In genomic region chr9:120114051-120114788, GRCm38 (mm10) we compare ENCODE assay signal across 22 mouse cellular contexts. TPM values are rescaled to one million over a fixed set of nuclear protein-coding genes. Genes with fewer than 3 reads are reported as not detected.
DNase-seq lines count a peak whose midpoint lies in the region; ATAC-seq and TF ChIP-seq lines count a peak whose summit lies in the region.
"Had no signal": no experiment of that assay in that cellular context is flagged by ENCODE, and none has a peak within 500 bp of the region (broad histone marks: within the 10 kb centered on the region; RNA-seq: fewer than 3 reads in every experiment).

No protein-coding gene starts in this region.

- TF ChIP-seq CTCF in MEL (IDR thresholded peaks at IDR 0.05 in 2 of 3, conservative IDR thresholded peaks at IDR 0.05 in 1 of 3; ENCODE audit: control insufficient read depth in 1 of 3, insufficient read depth in 1 of 3, low read depth in 2 of 3, low read length in 3 of 3, poor library complexity in 1 of 3, severe bottlenecking in 1 of 3), result no peak
- no peak for TF ChIP-seq CTCF in liver, embryonic 14.5 days (IDR thresholded peaks at IDR 0.05; ENCODE audit: low read depth)

- ATAC-seq in forebrain, embryonic 12.5 days (ENCODE audit: low FRiP score), result no peak
- ATAC-seq in forebrain, embryonic 14.5 days, result no peak
- no peak for ATAC-seq in megakaryocyte, adult 5-6 weeks (ENCODE audit: poor library complexity, severe bottlenecking)
- ATAC-seq in liver, embryonic 14.5 days (ENCODE audit: insufficient read depth), result no peak

- no peak for TF ChIP-seq RAD21 in MEL (IDR thresholded peaks at IDR 0.05; ENCODE audit: low read depth, low read length)

- peaks cover 19% of the 10 kb centered on the region for H3K36me3 ChIP-seq in forebrain, embryonic 12.5 days (replicated peaks)
- H3K36me3 ChIP-seq in forebrain, embryonic 14.5 days (ENCODE audit: control insufficient read depth, insufficient read depth, low read length), result peaks cover 22% of the 10 kb centered on the region
- H3K36me3 ChIP-seq in megakaryocyte, embryonic 14.5 days (replicated peaks; ENCODE audit: low read length), result peaks cover 29% of the 10 kb centered on the region
- peaks cover 10 to 42% of the 10 kb centered on the region in 2 experiments for H3K36me3 ChIP-seq in MEL (ENCODE audit: control insufficient read depth in 1 of 2, insufficient read depth in 2 of 2, low read length in 2 of 2)
- H3K36me3 ChIP-seq in liver, embryonic 14.5 days (replicated peaks; ENCODE audit: control insufficient read depth, insufficient read depth, low read depth), result peaks cover 29% of the 10 kb centered on the region

- H3K4me3 ChIP-seq in forebrain, embryonic 12.5 days (replicated peaks), result no peak overlapping the region
- no peak overlapping the region for H3K4me3 ChIP-seq in forebrain, embryonic 14.5 days (ENCODE audit: low read depth, low read length)
- peak overlapping the region; percentile 18 for H3K4me3 ChIP-seq in megakaryocyte, embryonic 14.5 days (replicated peaks)
- 0 out of 4 replicates have a peak overlapping the region, but pooled peaks of 1 of the 2 experiments have one; percentile 41 for H3K4me3 ChIP-seq in MEL (ENCODE audit: control insufficient read depth in 1 of 2, insufficient read depth in 1 of 2, low read depth in 2 of 2, low read length in 2 of 2)
- H3K4me3 ChIP-seq in liver, embryonic 14.5 days (ENCODE audit: insufficient read depth in 1 of 2, low read depth in 2 of 2, low read length in 2 of 2), result peak overlapping the region; percentile 78 to 97
- H3K4me3 ChIP-seq: midbrain, embryonic 12.5 days had no signal

- 91% methylated on average over 17 of the region's 17 CpGs for WGBS in forebrain, embryonic 12.5 days
- WGBS in forebrain, embryonic 14.5 days, result 85% methylated on average over 17 of the region's 17 CpGs
- 62% methylated on average over 17 of the region's 17 CpGs for whole genome bisulfite sequencing in liver, embryonic 14.5 days (ENCODE audit: insufficient replicate concordance)

- peaks cover 8% of the 10 kb centered on the region for H3K4me1 ChIP-seq in forebrain, embryonic 12.5 days
- peaks cover 5% of the 10 kb centered on the region for H3K4me1 ChIP-seq in forebrain, embryonic 14.5 days (ENCODE audit: control insufficient read depth, insufficient read depth, low read length)
- H3K4me1 ChIP-seq in megakaryocyte, embryonic 14.5 days, result peaks cover 81% of the 10 kb centered on the region
- peaks cover 21 to 43% of the 10 kb centered on the region in 2 experiments for H3K4me1 ChIP-seq in MEL (ENCODE audit: control insufficient read depth in 1 of 2, insufficient read depth in 2 of 2, low read length in 2 of 2)
- peaks cover 55 to 71% of the 10 kb centered on the region in 2 experiments for H3K4me1 ChIP-seq in liver, embryonic 14.5 days (replicated peaks; ENCODE audit: control insufficient read depth in 2 of 2, insufficient read depth in 2 of 2, low read length in 1 of 2)

- no peak overlapping the region for H3K4me2 ChIP-seq in forebrain, embryonic 12.5 days
- H3K4me2 ChIP-seq in forebrain, embryonic 14.5 days (ENCODE audit: low read length), result no peak overlapping the region
- peak overlapping the region; percentile 99 for H3K4me2 ChIP-seq in liver, embryonic 14.5 days (ENCODE audit: low read depth)
- H3K4me2 ChIP-seq: midbrain, embryonic 12.5 days had no signal

- H3K9me3 ChIP-seq in forebrain, embryonic 12.5 days, result no peaks in the 10 kb centered on the region
- H3K9me3 ChIP-seq in forebrain, embryonic 14.5 days (replicated peaks; ENCODE audit: control insufficient read depth, low read length), result no peaks in the 10 kb centered on the region
- H3K9me3 ChIP-seq in megakaryocyte, embryonic 14.5 days, result no peaks in the 10 kb centered on the region
- no peaks in the 10 kb centered on the region for H3K9me3 ChIP-seq in MEL (replicated peaks; ENCODE audit: insufficient read depth, low read length)
- H3K9me3 ChIP-seq in liver, embryonic 14.5 days (ENCODE audit: control insufficient read depth, low read length), result no peaks in the 10 kb centered on the region
- H3K9me3 ChIP-seq: midbrain, embryonic 12.5 days had no signal

- H3K9ac ChIP-seq in forebrain, embryonic 12.5 days, result 0 out of 2 replicates have a peak overlapping the region, but pooled peaks have one; percentile 18
- no peak overlapping the region for H3K9ac ChIP-seq in forebrain, embryonic 14.5 days (ENCODE audit: low read length)
- peak overlapping the region; percentile 71 for H3K9ac ChIP-seq in MEL (ENCODE audit: control insufficient read depth, low read depth, low read length, poor library complexity, severe bottlenecking)
- peak overlapping the region; percentile 98 for H3K9ac ChIP-seq in liver, embryonic 14.5 days (replicated peaks)
- H3K9ac ChIP-seq: midbrain, embryonic 12.5 days had no signal

- no peaks in the 10 kb centered on the region for H3K27me3 ChIP-seq in forebrain, embryonic 12.5 days
- H3K27me3 ChIP-seq in forebrain, embryonic 14.5 days (replicated peaks; ENCODE audit: control insufficient read depth, insufficient read depth, low read length), result no peaks in the 10 kb centered on the region
- H3K27me3 ChIP-seq in megakaryocyte, embryonic 14.5 days (replicated peaks), result no peaks in the 10 kb centered on the region
- H3K27me3 ChIP-seq in MEL (ENCODE audit: control insufficient read depth in 1 of 2, insufficient read depth in 2 of 2, low read length in 2 of 2), result no peaks in the 10 kb centered on the region
- H3K27me3 ChIP-seq in liver, embryonic 14.5 days (ENCODE audit: control insufficient read depth, insufficient read depth, low read length), result no peaks in the 10 kb centered on the region
- H3K27me3 ChIP-seq: CH12.LX; midbrain, embryonic 12.5 days had no signal

- H3K79me2 ChIP-seq in MEL (ENCODE audit: control insufficient read depth, insufficient read depth, low read length, poor library complexity), result peaks cover 43% of the 10 kb centered on the region

- DNase-seq in forebrain, embryonic 14.5 days (ENCODE audit: low spot score), result no peak
- DNase-seq in MEL (ENCODE audit: low read depth, low spot score), result peak; percentile 28
- DNase-seq in liver, embryonic 14.5 days (ENCODE audit: low read depth in 3 of 3, low spot score in 3 of 3), result no peak
- DNase-seq in ovary, postnatal 10 days (ENCODE audit: low spot score), result no peak
- no peak for DNase-seq in thymus, postnatal 25 days
- DNase-seq: adrenal gland, postnatal 10 days; cerebellum, adult 11-12 months; cerebellum, postnatal 25 days; gastrocnemius, postnatal 14 days; layer of hippocampus, adult 9-11 months; lung, adult 2 months; lung, postnatal 36 days; right cerebral cortex, adult 18-20 months; spleen, adult 18-20 months had no signal

- no peak overlapping the region for H3K27ac ChIP-seq in forebrain, embryonic 12.5 days
- no peak overlapping the region for H3K27ac ChIP-seq in forebrain, embryonic 14.5 days (ENCODE audit: low read depth, low read length)
- peak overlapping the region; percentile 99 for H3K27ac ChIP-seq in MEL (ENCODE audit: control insufficient read depth, low read depth, low read length)
- peak overlapping the region; percentile 99 for H3K27ac ChIP-seq in liver, embryonic 14.5 days
- H3K27ac ChIP-seq: midbrain, embryonic 12.5 days had no signal

- 0 out of 4 replicates have a peak, but pooled peaks of 1 of the 2 experiments have one; percentile 22 for TF ChIP-seq POLR2A in MEL (IDR thresholded peaks at IDR 0.05; ENCODE audit: control insufficient read depth in 1 of 2, insufficient read depth in 1 of 2, low read depth in 1 of 2, low read length in 2 of 2, poor library complexity in 1 of 2)

- TF ChIP-seq EP300 in MEL (IDR thresholded peaks at IDR 0.05; ENCODE audit: low read depth in 1 of 2, low read length in 2 of 2), result no peak
- TF ChIP-seq EP300 in liver, embryonic 14.5 days (IDR thresholded peaks at IDR 0.05; ENCODE audit: low read depth), result no peak

RNA-seq across cellular contexts. Expression of gene Slc25a38, which starts 4.0 kb away (rescaled TPM):
- polyA plus RNA-seq in forebrain, embryonic 12.5 days (2016; fragmentation: Nextera tagmentation; extraction: Ambion mirVana), result 28.6 and 32.7 TPM in 2 replicates
- polyA plus RNA-seq in forebrain, embryonic 14.5 days (2014; fragmentation: Nextera tagmentation; extraction: Ambion mirVana), result 38.6 and 42.4 TPM in 2 replicates
- polyA plus RNA-seq in megakaryocyte, embryonic 14.5 days (2012; ENCODE audit: insufficient read depth, low replicate concordance), result 45.8 and 48.0 TPM in 2 replicates
- total RNA-seq in megakaryocyte, adult 5-6 weeks (2015), result 19.1 and 21.9 TPM in 2 replicates
- total RNA-seq in megakaryocyte, adult 5-6 weeks (2017), result 26.6 and 32.4 TPM in 2 replicates
- total RNA-seq in MEL (2012; rRNA removed), result 76.1 and 87.6 TPM in 2 replicates
- 10 to 100 TPM in 1 of 2 experiments, not detected in 1; 81.3 TPM for polyA plus RNA-seq in MEL (2012; ENCODE audit: insufficient read depth in 1 of 2, insufficient read length in 2 of 2, low read depth in 1 of 2, low replicate concordance in 2 of 2, missing spikeins in 1 of 2)
- 94.3 and 106 TPM in 2 replicates for polyA plus RNA-seq in liver, embryonic 14.5 days (2012; rRNA removed)
- polyA plus RNA-seq in liver, embryonic 14.5 days (2014; fragmentation: Nextera tagmentation; extraction: Ambion mirVana), result 118 and 136 TPM in 2 replicates

RNA-seq across cellular contexts. Expression of gene Rpsa, which starts 13.3 kb away (rescaled TPM):
- 997 and 1,048 TPM in 2 replicates for polyA plus RNA-seq in forebrain, embryonic 12.5 days (2016; fragmentation: Nextera tagmentation; extraction: Ambion mirVana)
- 1,255 and 1,755 TPM in 2 replicates for polyA plus RNA-seq in forebrain, embryonic 14.5 days (2014; fragmentation: Nextera tagmentation; extraction: Ambion mirVana)
- 5,619 and 7,213 TPM in 2 replicates for polyA plus RNA-seq in megakaryocyte, embryonic 14.5 days (2012; ENCODE audit: insufficient read depth, low replicate concordance)
- 2,172 and 2,241 TPM in 2 replicates for total RNA-seq in megakaryocyte, adult 5-6 weeks (2015)
- total RNA-seq in megakaryocyte, adult 5-6 weeks (2017), result 3,573 and 3,619 TPM in 2 replicates
- total RNA-seq in MEL (2012; rRNA removed), result 1,584 and 1,827 TPM in 2 replicates
- polyA plus RNA-seq in MEL (2012; ENCODE audit: insufficient read depth in 1 of 2, insufficient read length in 2 of 2, low read depth in 1 of 2, low replicate concordance in 2 of 2, missing spikeins in 1 of 2), result 1,000 to 10,000 TPM in 1 of 2 experiments, 100 to 1,000 TPM in 1; 726 to 4,532 TPM
- polyA plus RNA-seq in liver, embryonic 14.5 days (2012; rRNA removed), result 1,110 and 1,446 TPM in 2 replicates
- polyA plus RNA-seq in liver, embryonic 14.5 days (2014; fragmentation: Nextera tagmentation; extraction: Ambion mirVana), result 1,498 and 1,559 TPM in 2 replicates

RNA-seq across cellular contexts. Expression of gene Ccr8, which starts 22.3 kb away (rescaled TPM):
- not detected in 2 replicates for polyA plus RNA-seq in forebrain, embryonic 12.5 days (2016; fragmentation: Nextera tagmentation; extraction: Ambion mirVana)
- not detected in 2 replicates for polyA plus RNA-seq in forebrain, embryonic 14.5 days (2014; fragmentation: Nextera tagmentation; extraction: Ambion mirVana)
- polyA plus RNA-seq in megakaryocyte, embryonic 14.5 days (2012; ENCODE audit: insufficient read depth, low replicate concordance), result not detected in 2 replicates
- total RNA-seq in megakaryocyte, adult 5-6 weeks (2015), result not detected in 2 replicates
- not detected in 2 replicates for total RNA-seq in megakaryocyte, adult 5-6 weeks (2017)
- total RNA-seq in MEL (2012; rRNA removed), result not detected in 2 replicates
- not detected for polyA plus RNA-seq in MEL (2012; ENCODE audit: insufficient read depth in 1 of 2, insufficient read length in 2 of 2, low read depth in 1 of 2, low replicate concordance in 2 of 2, missing spikeins in 1 of 2)
- not detected in 2 replicates for polyA plus RNA-seq in liver, embryonic 14.5 days (2012; rRNA removed)
- polyA plus RNA-seq in liver, embryonic 14.5 days (2014; fragmentation: Nextera tagmentation; extraction: Ambion mirVana), result not detected in 2 replicates
- total RNA-seq: adrenal gland, postnatal 10 days; CH12.LX; gastrocnemius, postnatal 14 days; left cerebral cortex, adult 8-10 months had no signal
- polyA plus RNA-seq: midbrain, embryonic 12.5 days; testis, adult 2 months had no signal

RNA-seq across cellular contexts. Expression of gene Mobp, which starts 35.3 kb away (rescaled TPM):
- polyA plus RNA-seq in forebrain, embryonic 12.5 days (2016; fragmentation: Nextera tagmentation; extraction: Ambion mirVana), result 1.3 and 1.7 TPM in 2 replicates
- 0.17 and 0.20 TPM in 2 replicates for polyA plus RNA-seq in forebrain, embryonic 14.5 days (2014; fragmentation: Nextera tagmentation; extraction: Ambion mirVana)
- not detected in 2 replicates for polyA plus RNA-seq in megakaryocyte, embryonic 14.5 days (2012; ENCODE audit: insufficient read depth, low replicate concordance)
- not detected in 2 replicates for total RNA-seq in megakaryocyte, adult 5-6 weeks (2015)
- total RNA-seq in megakaryocyte, adult 5-6 weeks (2017), result not detected in 2 replicates
- total RNA-seq in MEL (2012; rRNA removed), result not detected in 2 replicates
- polyA plus RNA-seq in MEL (2012; ENCODE audit: insufficient read depth in 1 of 2, insufficient read length in 2 of 2, low read depth in 1 of 2, low replicate concordance in 2 of 2, missing spikeins in 1 of 2), result not detected
- 0.01 TPM in 1 of 2 replicates, not detected in the other for polyA plus RNA-seq in liver, embryonic 14.5 days (2012; rRNA removed)
- polyA plus RNA-seq in liver, embryonic 14.5 days (2014; fragmentation: Nextera tagmentation; extraction: Ambion mirVana), result not detected in 2 replicates
- total RNA-seq: CH12.LX; hematopoietic stem cell, adult 5-6 weeks had no signal
- polyA plus RNA-seq: lung, adult 2 months had no signal

RNA-seq across cellular contexts. Expression of gene Cx3cr1, which starts 44.5 kb away (rescaled TPM):
- polyA plus RNA-seq in forebrain, embryonic 12.5 days (2016; fragmentation: Nextera tagmentation; extraction: Ambion mirVana), result 5.1 TPM in 2 replicates
- 2.5 and 3.9 TPM in 2 replicates for polyA plus RNA-seq in forebrain, embryonic 14.5 days (2014; fragmentation: Nextera tagmentation; extraction: Ambion mirVana)
- 0.73 TPM in 1 of 2 replicates, not detected in the other for polyA plus RNA-seq in megakaryocyte, embryonic 14.5 days (2012; ENCODE audit: insufficient read depth, low replicate concordance)
- total RNA-seq in megakaryocyte, adult 5-6 weeks (2015), result 88.0 and 95.4 TPM in 2 replicates
- 111 and 114 TPM in 2 replicates for total RNA-seq in megakaryocyte, adult 5-6 weeks (2017)
- total RNA-seq in MEL (2012; rRNA removed), result not detected in 2 replicates
- not detected for polyA plus RNA-seq in MEL (2012; ENCODE audit: insufficient read depth in 1 of 2, insufficient read length in 2 of 2, low read depth in 1 of 2, low replicate concordance in 2 of 2, missing spikeins in 1 of 2)
- 1.4 and 1.5 TPM in 2 replicates for polyA plus RNA-seq in liver, embryonic 14.5 days (2012; rRNA removed)
- polyA plus RNA-seq in liver, embryonic 14.5 days (2014; fragmentation: Nextera tagmentation; extraction: Ambion mirVana), result 0.69 and 1.3 TPM in 2 replicates
- total RNA-seq: CH12.LX had no signal

Comparison
In these comparisons a context has a peak if more than half of its experiments do, and no peak if none do; other contexts are left out.
1. H3K27ac ChIP-seq: peak in MEL (single experiment) and liver, embryonic 14.5 days (single experiment); none in forebrain, embryonic 12.5 days (single experiment) and forebrain, embryonic 14.5 days (single experiment).
2. H3K4me3 ChIP-seq: peak in megakaryocyte, embryonic 14.5 days (single experiment) and liver, embryonic 14.5 days (2 of 2); none in forebrain, embryonic 12.5 days (single experiment) and forebrain, embryonic 14.5 days (single experiment).